Mouse (Mus musculus) lung, embryonic 16.5 days (tissue): ENCODE results near the gene Uqcr10. TPM values are rescaled to one million over a fixed set of nuclear protein-coding genes. Genes with fewer than 3 reads are reported as not detected.
"Not testable (repeated sequence)": the region's sequence is repeated elsewhere in the genome, so short reads cannot be mapped to it uniquely, and the experiment has no call there.

ENCODE experiments used
- ATAC-seq: fragments of 200-750 bp; cut with Nextera tagmentation; 2 replicates; pipeline ENCODE4 v1.8.0; 2017; ENCODE audit warnings: low read depth, mild to moderate bottlenecking, moderate library complexity
- H3K27ac ChIP-seq: fragments of 300-500 bp; sonication (generic); 2 replicates; pipeline ENCODE4 v1.5.1; 2014; ENCODE audit warnings: mild to moderate bottlenecking, control low read depth, low read length
- H3K27me3 ChIP-seq: fragments of 300-500 bp; sonication (generic); 2 replicates; pipeline ENCODE4 v1.6.1; 2014; ENCODE audit warnings: low read depth, low read length, mixed read lengths; ENCODE audit not compliant: control insufficient read depth, insufficient read depth
- H3K36me3 ChIP-seq: fragments of 300-500 bp; sonication (generic); 2 replicates; pipeline ENCODE4 v1.6.1; 2014; ENCODE audit warnings: low read length; ENCODE audit not compliant: control insufficient read depth, insufficient read depth
- H3K4me1 ChIP-seq: fragments of 300-500 bp; sonication (generic); replicated peaks from 2 replicates; pipeline ENCODE4 v1.6.1; 2014; ENCODE audit warnings: low read length, mixed read lengths; ENCODE audit not compliant: control insufficient read depth, insufficient read depth
- H3K4me2 ChIP-seq: fragments of 300-500 bp; sonication (generic); 2 replicates; pipeline ENCODE4 v1.6.1; 2014; ENCODE audit warnings: low read depth, low read length, control low read depth
- H3K4me3 ChIP-seq: fragments of 300-500 bp; sonication (generic); 2 replicates; pipeline ENCODE4 v1.5.1; 2014; ENCODE audit warnings: mild to moderate bottlenecking, low read length, control low read depth
- H3K9ac ChIP-seq: fragments of 300-500 bp; sonication (generic); 2 replicates; pipeline ENCODE4 v1.6.1; 2014; ENCODE audit warnings: low read length, control low read depth
- H3K9me3 ChIP-seq: fragments of 300-500 bp; sonication (generic); 2 replicates; pipeline ENCODE4 v1.6.1; 2016; ENCODE audit warnings: low read length; ENCODE audit not compliant: control insufficient read depth
- WGBS: fragments of 180-500 bp; shearing (Covaris S2); extraction: QIAGEN DNeasy Blood & Tissue Kit; methylation state at CpG from one replicate; pipeline ENCODE4 v1.1.7; 2014; 5-methylcytosine and 5-hydroxymethylcytosine counted together
- polyA plus RNA-seq: library from polyadenylated mRNA; unstranded; fragments of >200 nt; fragmentation: Nextera tagmentation; extraction: Ambion mirVana; gene quantifications from 2 replicates; pipeline ENCODE4 v1.2.1, GENCODE M21; 2015

The Uqcr10 gene
- polyA plus RNA-seq, 1 experiment from 2014 or later: 806 TPM

DNA sequence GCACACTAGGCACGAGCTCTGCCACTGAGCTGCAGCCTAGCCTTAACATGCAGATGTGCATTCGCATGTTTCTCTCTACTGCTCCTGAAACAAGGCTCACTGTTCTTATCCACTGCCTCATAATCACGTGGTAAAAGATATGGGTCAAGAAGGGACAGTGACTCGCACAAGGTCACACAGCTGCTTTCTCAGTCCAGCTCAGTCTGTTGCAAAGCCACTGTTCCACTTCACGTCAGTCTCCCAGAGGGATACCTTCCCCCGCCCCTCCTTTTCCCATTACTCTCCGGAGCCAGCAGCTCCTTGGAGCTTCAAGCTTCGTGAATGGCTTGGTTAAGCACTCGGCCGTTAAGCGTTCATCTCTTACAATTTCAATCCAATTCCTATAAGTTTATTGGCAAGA is 16.3 kb upstream of the Uqcr10 start:
- Histone ChIP-seq H3K27me3 (no peaks in the 10 kb centered on the region), H3K4me1 (peaks cover 4% of the 10 kb centered on the region; the same call in 1 of the 2 replicates), H3K9me3 (no peaks in the 10 kb centered on the region), H3K27ac (no peak overlapping the region), H3K4me3 (no peak overlapping the region), H3K4me2 (no peak overlapping the region), H3K36me3 (peaks cover 6% of the 10 kb centered on the region; the same call in 1 of the 2 replicates), H3K9ac (no peak overlapping the region)
- no peak for ATAC-seq
- 63% methylated on average over 11 of the region's 11 CpGs for WGBS

DNA sequence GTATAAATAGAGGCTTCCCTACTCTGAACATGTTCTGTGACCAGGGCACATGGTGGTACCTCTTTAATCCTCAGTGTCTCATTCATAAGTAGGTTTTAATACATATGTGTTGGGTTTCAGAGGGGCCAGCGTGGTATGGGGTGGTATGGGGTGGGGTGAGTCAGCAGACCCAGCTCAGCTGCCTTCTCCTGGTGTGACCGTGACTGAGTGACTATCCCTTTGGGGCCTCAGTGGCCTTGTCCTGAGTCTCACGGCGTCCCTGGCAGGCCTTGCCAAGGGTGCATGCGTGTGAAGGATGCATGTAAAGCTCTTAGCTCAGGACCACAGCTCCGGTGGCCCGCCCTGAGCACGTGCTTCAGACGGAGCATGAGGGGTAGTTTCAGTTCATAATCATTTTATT is 15.8 kb upstream of the Uqcr10 start:
- H3K36me3 ChIP-seq: peaks cover 6% of the 10 kb centered on the region; the same call in 1 of the 2 replicates
- 85% methylated on average over 9 of the region's 9 CpGs for WGBS
- no peak overlapping the region for H3K27ac ChIP-seq
- no peaks in the 10 kb centered on the region for H3K27me3 ChIP-seq
- no peak for ATAC-seq
- no peaks in the 10 kb centered on the region for H3K9me3 ChIP-seq
- no peak overlapping the region for H3K9ac ChIP-seq
- no peak overlapping the region for H3K4me3 ChIP-seq
- no peak overlapping the region for H3K4me2 ChIP-seq
- H3K4me1 ChIP-seq: peaks cover 4% of the 10 kb centered on the region; the same call in 1 of the 2 replicates

DNA sequence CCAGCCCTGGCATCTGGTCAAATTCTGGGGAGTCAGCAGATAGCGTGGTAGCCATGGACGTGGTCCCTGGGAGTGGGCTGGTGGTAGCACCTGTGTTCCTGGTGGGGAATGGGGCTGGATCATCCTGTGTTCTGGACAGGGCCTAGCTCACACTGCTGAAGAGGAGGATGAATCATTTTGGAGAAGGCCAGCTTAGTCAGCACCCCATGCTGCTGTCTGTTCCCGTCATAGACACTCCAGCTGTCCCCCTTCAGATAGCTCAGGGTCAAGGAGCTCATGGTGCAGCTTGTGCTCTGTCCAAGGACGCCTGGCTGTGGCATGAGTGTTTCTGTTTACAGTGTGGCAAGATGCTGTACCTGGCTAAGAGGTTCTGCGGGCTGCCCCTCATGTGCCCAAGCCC is 14.4 kb upstream of the Uqcr10 start:
- H3K27me3 ChIP-seq: no peaks in the 10 kb centered on the region
- H3K4me3 ChIP-seq: no peak overlapping the region
- H3K27ac ChIP-seq: no peak overlapping the region
- 64% methylated on average over 5 of the region's 5 CpGs for WGBS
- no peak overlapping the region for H3K4me2 ChIP-seq
- H3K36me3 ChIP-seq: no peaks in the 10 kb centered on the region; the same call in 1 of the 2 replicates
- no peaks in the 10 kb centered on the region for H3K9me3 ChIP-seq
- peaks cover 4% of the 10 kb centered on the region; the same call in 1 of the 2 replicates for H3K4me1 ChIP-seq
- H3K9ac ChIP-seq: no peak overlapping the region
- no peak for ATAC-seq

DNA sequence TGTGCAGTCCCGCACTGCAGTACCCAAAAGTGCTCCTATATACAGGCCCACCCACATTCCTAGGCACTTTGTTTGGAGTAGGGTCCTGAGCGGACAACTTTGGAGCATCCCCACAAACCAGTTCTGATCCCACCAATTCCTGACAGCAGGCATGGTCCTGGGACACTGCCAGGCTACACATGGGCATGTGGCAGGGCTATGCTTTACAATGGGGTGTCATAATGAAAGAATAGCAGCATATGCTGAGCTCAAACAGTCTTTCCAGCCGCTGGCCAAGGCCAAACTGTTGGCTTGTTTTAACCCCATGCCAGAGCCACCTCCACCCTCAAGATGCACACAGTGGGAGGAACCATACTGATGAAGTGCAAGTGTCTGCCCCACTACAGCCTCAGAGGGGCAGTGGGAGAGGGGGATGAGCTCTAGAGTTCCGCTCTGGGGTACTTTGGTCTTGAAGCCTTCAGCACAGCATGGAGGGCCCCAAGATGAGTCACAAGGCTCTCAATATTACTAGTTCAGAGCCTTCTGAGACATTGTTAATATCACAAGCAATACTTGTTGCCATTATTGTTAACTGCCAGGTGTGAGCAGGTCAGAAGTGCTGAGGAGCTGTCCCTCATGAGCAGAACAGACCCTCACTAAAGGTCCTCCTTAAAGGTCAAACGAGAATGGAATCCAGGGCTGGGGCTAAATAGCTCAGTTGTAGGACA is 12.5 kb upstream of the Uqcr10 start:
- no peak for ATAC-seq
- WGBS: 81% methylated on average over 5 of the region's 5 CpGs
- Histone ChIP-seq H3K4me3 (no peak overlapping the region), H3K27ac (no peak overlapping the region), H3K4me1 (peaks cover 4% of the 10 kb centered on the region; the same call in 1 of the 2 replicates), H3K9ac (no peak overlapping the region), H3K9me3 (no peaks in the 10 kb centered on the region), H3K27me3 (no peaks in the 10 kb centered on the region), H3K4me2 (no peak overlapping the region), H3K36me3 (no peaks in the 10 kb centered on the region)

DNA sequence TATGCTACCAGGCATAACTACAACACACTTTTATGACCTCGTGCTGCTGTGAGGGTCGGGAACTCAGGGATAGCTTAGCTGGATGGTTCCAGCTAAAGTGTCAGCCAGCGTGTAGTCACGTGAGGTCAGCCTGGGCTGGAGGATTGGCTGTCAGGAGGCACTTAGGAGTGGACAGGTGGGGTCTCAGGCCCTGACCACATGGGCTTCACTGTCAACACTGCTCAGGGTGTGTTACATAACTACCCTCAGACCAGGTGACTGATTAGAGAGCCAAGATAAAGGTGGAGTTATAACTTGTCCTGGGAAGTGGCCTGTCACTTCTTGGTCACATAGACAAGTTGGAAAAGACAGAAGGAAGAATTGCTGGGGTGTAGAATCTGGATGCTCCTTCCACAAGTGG is 11.5 kb upstream of the Uqcr10 start:
- Histone ChIP-seq H3K9me3 (no peaks in the 10 kb centered on the region), H3K9ac (no peak overlapping the region), H3K4me1 (no peaks in the 10 kb centered on the region; the same call in 1 of the 2 replicates), H3K4me3 (no peak overlapping the region), H3K4me2 (no peak overlapping the region), H3K36me3 (no peaks in the 10 kb centered on the region), H3K27ac (no peak overlapping the region), H3K27me3 (no peaks in the 10 kb centered on the region)
- ATAC-seq: no peak
- WGBS: 77% methylated on average over 4 of the region's 4 CpGs

DNA sequence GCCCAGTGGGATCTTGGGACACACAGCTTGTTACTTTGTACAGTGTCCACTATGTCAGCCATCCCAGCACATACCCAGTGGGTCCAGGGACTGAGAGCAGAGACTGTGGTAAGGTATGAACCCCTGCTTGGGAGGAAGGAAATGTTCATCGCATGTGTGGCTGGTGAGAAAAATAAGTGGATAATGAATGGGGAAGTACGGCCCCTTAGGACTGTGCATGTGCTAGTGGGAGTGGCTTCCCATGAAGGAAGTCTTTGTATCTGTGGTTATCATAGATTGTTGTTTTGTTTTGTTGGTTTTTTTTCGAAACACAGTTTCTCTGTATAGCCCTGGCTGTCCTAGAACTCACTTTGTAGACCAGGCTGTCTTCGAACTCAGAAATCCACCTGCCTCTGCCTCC is 10.6 kb upstream of the Uqcr10 start:
- Histone ChIP-seq H3K9me3 (no peaks in the 10 kb centered on the region), H3K27me3 (no peaks in the 10 kb centered on the region), H3K4me3 (no peak overlapping the region), H3K4me1 (no peaks in the 10 kb centered on the region), H3K27ac (no peak overlapping the region), H3K9ac (no peak overlapping the region), H3K36me3 (no peaks in the 10 kb centered on the region), H3K4me2 (no peak overlapping the region)
- no peak for ATAC-seq
- 81% methylated on average over 4 of the region's 4 CpGs for WGBS

DNA sequence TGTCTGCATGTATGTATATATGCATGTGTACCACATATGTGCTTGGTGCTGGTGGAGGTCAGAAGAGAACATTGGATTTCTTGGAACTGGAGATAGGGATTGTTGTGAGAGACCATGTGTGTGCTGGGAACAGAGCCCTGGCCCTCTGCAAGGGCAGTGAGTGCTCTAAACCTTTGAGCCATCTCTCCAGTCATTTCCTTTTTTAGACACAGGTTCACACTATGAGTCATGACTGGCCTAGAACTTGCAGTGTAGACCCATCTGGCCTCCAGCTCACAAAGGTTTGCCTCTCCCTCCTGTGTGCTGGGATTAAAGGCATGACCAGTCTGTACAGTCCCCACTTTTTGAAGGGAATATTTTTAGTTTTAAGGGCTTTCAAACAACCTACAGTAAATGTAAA is 8.7 kb upstream of the Uqcr10 start:
- no peak overlapping the region for H3K4me3 ChIP-seq
- H3K9me3 ChIP-seq: no peaks in the 10 kb centered on the region
- no peak for ATAC-seq
- H3K4me2 ChIP-seq: no peak overlapping the region
- no peak overlapping the region for H3K27ac ChIP-seq
- H3K36me3 ChIP-seq: no peaks in the 10 kb centered on the region
- no peaks in the 10 kb centered on the region for H3K27me3 ChIP-seq
- no peaks in the 10 kb centered on the region for H3K4me1 ChIP-seq
- no peak overlapping the region for H3K9ac ChIP-seq

DNA sequence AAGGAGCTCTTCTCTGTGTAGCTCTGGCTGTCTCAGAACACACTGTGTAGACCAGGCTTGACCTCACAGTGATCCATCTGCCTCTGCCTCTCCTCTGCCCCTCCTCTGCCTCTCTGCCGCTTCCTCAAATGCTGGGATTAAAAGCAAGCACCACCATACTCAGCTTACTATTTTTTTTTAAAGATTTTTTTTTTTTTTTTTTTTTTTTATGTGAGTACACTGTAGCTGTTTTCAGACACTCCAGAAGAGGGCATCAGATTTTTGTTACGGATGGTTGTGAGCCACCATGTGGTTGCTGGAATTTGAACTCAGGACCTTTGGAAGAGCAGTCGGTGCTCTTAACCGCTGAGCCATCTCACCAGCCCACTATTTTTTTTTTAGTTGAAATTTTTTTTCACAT is 6.0 kb upstream of the Uqcr10 start:
- H3K4me2 ChIP-seq, H3K27ac ChIP-seq, H3K9ac ChIP-seq, H3K36me3 ChIP-seq, H3K9me3 ChIP-seq, H3K27me3 ChIP-seq, H3K4me1 ChIP-seq, H3K4me3 ChIP-seq, ATAC-seq: not testable (repeated sequence)
- WGBS: 79% methylated on average over 3 of the region's 4 CpGs

DNA sequence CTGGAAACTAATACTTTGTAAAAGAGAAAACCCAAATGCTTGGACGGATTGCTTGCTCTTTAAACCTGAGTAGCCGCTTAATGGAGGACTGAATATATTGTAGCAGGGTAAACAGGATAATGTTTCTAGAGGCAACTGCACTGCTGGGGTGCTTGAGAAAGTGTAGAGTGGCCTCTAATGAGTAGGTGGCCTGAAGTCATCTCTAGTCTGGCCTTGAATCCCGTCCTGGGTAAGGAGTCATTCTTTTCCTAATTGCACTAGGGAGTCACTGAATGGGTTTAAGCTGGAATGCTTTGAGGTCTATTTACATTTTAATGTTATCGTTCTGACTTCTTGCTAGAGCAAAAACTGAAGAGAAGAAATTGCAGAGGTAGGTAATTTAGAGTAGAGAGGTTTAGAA is 1.0 kb upstream of the Uqcr10 start:
- WGBS: 7% methylated on average over 4 of the region's 4 CpGs
- Histone ChIP-seq H3K27ac (no peak overlapping the region), H3K27me3 (no peaks in the 10 kb centered on the region), H3K4me2 (peak overlapping the region; percentile 60), H3K9ac (peak overlapping the region; percentile 75), H3K4me3 (peak overlapping the region; percentile 79), H3K9me3 (no peaks in the 10 kb centered on the region), H3K4me1 (peaks cover 12% of the 10 kb centered on the region), H3K36me3 (peaks cover 10% of the 10 kb centered on the region)
- ATAC-seq: no peak
